Mouse (Mus musculus): Measurements from ENCODE around the gene Slc35f1.

Slc35f1 gene

GRCm38 (mm10) chr10:52690334-52690991 is at the start of gene Slc35f1:
Gene Slc35f1 (plus strand): TSS chr10:52690533.
- DNase-seq (ENCODE audit: low read depth, low spot score), result peak; percentile 82

GRCm38 (mm10) chr10:52671234-52671633 is 19.1 kb upstream of the Slc35f1 start:
- DNase-seq (ENCODE audit: low read depth, low spot score), result no peak

- DNase-seq (ENCODE audit: low read depth, low spot score), result peak; percentile 31
Observed at GRCm38 (mm10) chr10:52690992-52691731, 829 bp downstream of the Slc35f1 start.

GRCm38 (mm10) chr10:52703688-52704087 is 13.4 kb downstream of the Slc35f1 start:
- DNase-seq (ENCODE audit: low read depth, low spot score), result no peak

GRCm38 (mm10) chr10:52704101-52705051 is 14.0 kb downstream of the Slc35f1 start:
- DNase-seq (ENCODE audit: low read depth, low spot score), result peak; percentile 93

GRCm38 (mm10) chr10:52709482-52709881 is 19.1 kb downstream of the Slc35f1 start:
- DNase-seq (ENCODE audit: low read depth, low spot score), result no peak

- no peak for DNase-seq (ENCODE audit: low read depth, low spot score)
Observed at GRCm38 (mm10) chr10:52712166-52712565, 21.8 kb downstream of the Slc35f1 start.

- no peak for DNase-seq (ENCODE audit: low read depth, low spot score)
Observed at GRCm38 (mm10) chr10:52714557-52714956, 24.2 kb downstream of the Slc35f1 start.

- no peak for DNase-seq (ENCODE audit: low read depth, low spot score)
Observed at GRCm38 (mm10) chr10:52715146-52715545, 24.8 kb downstream of the Slc35f1 start.

- no peak for DNase-seq (ENCODE audit: low read depth, low spot score)
Observed at GRCm38 (mm10) chr10:52718199-52718917, 28.0 kb downstream of the Slc35f1 start.

- DNase-seq (ENCODE audit: low read depth, low spot score), result no peak
Observed at GRCm38 (mm10) chr10:52726674-52727073, 36.3 kb downstream of the Slc35f1 start.

- peak; percentile 78 for DNase-seq (ENCODE audit: low read depth, low spot score)
Observed at GRCm38 (mm10) chr10:52742671-52743379, 52.5 kb downstream of the Slc35f1 start.

GRCm38 (mm10) chr10:52743831-52744230 is 53.5 kb downstream of the Slc35f1 start:
- DNase-seq (ENCODE audit: low read depth, low spot score), result no peak

GRCm38 (mm10) chr10:52748028-52748597 is 57.8 kb downstream of the Slc35f1 start:
- no peak for DNase-seq (ENCODE audit: low read depth, low spot score)

- DNase-seq (ENCODE audit: low read depth, low spot score), result no peak
Observed at GRCm38 (mm10) chr10:52755949-52756679, 65.8 kb downstream of the Slc35f1 start.

- DNase-seq (ENCODE audit: low read depth, low spot score), result no peak
Observed at GRCm38 (mm10) chr10:52757496-52758260, 67.3 kb downstream of the Slc35f1 start.

- DNase-seq (ENCODE audit: low read depth, low spot score), result peak; percentile 66
Observed at GRCm38 (mm10) chr10:52758589-52758988, 68.3 kb downstream of the Slc35f1 start.

GRCm38 (mm10) chr10:52760527-52760926 is 70.2 kb downstream of the Slc35f1 start:
- DNase-seq (ENCODE audit: low read depth, low spot score), result no peak
